Mouse (Mus musculus): ENCODE measurements around the gene Tjp1.

DNA sequence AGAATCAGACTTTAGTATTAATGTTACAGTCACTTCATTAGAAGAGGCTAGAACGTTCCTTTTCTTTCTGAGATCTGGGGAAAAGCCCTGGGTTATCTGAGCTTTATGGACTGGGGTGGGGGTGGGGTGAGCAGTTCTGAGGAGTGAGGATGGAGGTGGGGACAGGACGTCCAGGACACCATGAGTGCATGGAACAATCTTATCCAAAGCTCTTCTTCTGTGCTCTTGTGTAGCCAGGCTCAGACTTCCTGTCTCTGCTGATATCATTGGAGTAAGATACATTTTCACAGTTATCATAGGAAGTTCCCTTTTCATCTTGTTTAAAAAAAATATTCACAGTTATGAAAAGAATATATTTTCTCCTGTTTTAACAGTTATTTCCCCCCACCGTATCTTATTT, 55.5 kb downstream of the Tjp1 start:
- TF ChIP-seq POLR2A (IDR thresholded peaks at IDR 0.05; ENCODE audit: low read depth, low read length) (no peak), CTCF (IDR thresholded peaks at IDR 0.05; ENCODE audit: borderline replicate concordance, insufficient read depth, low read length) (no peak)

Data from embryonic fibroblast, embryonic 13.5 days (primary cell).